Mouse (Mus musculus) heart, adult 9 months (tissue): ENCODE results near the gene Matn1.

Experiments
- DNase-seq, 2 experiments: peaks; one replicate each; pipeline ENCODE4 v3.0.0; 2022; ENCODE audit warnings: low spot score in 2 of 2

Gene Matn1

DNA sequence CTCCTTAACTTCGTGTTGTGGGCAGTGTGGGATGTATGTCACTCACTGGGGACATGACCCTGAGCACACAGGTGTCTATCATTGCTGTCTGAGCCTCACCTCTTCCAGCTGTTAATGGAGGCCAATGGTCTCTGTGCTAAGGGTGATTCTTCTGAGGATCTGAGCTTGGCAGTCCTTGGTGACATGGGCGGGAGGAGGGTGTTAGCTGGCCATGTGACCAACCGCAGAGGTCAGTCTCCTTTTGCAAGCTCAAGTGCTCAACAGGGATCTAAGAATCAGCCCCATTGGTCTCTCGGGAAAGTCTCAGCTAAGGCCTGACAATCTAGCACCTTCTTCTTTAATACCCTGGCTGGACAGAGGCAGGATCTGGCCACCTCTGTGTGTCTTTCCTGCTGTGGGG lies 26.6 kb upstream of the Matn1 start:
- DNase-seq = no peak

DNA sequence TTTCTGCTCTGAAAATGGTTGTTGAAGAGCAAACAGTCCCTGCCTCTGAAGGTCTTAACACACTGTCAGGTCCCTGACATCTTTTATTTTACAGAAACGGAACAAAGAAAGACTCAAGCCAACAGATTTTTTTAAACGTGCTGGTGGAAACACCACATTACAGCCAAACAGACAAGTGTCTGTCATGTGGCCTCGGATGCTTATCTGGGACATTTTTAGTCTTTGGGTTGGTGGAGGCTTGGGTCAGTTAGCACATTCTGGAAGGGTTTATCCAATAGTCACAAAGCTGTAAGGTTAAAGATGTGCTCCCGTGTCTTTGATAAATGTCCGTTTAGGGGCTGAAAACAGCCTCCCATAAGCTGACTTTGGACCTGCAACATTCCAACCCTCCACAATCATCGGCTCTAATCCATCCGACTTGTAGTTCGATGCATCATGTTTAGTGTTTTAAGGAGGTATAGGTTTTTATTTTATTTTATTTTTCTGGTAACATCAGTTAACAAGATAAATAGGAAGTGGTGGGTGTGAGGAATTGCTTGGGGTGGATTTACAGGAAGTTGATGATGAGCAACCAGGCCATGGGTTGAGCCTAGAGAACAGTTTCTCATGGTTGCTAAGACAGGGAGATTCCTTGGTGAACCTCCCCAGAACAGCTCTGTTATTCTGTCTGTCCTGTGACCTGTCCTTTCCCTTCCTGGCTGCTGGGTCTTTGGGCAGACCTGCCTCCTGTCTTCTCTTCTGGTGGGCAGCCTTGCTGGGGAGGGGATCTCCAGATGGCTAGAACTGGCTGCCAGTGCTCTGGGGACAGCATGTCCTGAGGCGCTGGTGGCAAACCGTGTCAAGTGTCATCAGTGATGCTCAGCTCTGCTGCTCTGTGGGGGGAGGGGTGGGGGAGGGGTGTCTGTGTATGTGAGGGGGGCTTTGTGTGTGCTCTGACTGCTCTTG lies 25.1 kb upstream of the Matn1 start:
- DNase-seq = no peak

- no peak for DNase-seq
These were observed 24.3 kb upstream of the Matn1 start for GRCm38 (mm10) chr4:130919750-130920356.

- DNase-seq = no peak
These were observed 23.1 kb upstream of the Matn1 start for GRCm38 (mm10) chr4:130920951-130921693.

GRCm38 (mm10) chr4:130921986-130922385 lies 22.2 kb upstream of the Matn1 start:
- DNase-seq = no peak

- no peak for DNase-seq
These were observed 17.9 kb upstream of the Matn1 start for GRCm38 (mm10) chr4:130926274-130926673.

DNA sequence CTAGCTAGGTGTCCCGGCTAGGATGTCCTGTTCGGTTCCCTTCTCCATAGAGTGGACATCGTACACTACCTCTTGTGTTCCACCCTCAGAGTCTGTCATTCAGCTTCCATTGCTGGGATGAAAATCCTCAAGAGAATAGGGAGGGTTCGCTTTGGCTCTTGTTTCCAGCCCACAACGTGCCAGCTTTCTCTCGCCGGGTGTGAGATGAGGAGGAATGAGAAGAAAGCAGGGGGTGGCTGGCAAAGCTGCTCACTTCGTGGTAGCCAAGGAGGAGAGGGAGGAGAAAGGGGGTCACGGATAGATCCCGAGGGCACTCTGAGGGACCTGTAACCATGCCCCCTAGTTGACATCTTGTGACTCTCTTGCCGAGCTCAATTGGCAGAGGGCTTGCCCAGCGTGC lies 16.4 kb upstream of the Matn1 start:
- no peak for DNase-seq

GRCm38 (mm10) chr4:130942644-130943043 lies 1.5 kb upstream of the Matn1 start:
- DNase-seq = no peak

- DNase-seq = no peak
These were observed 594 bp downstream of the Matn1 start for GRCm38 (mm10) chr4:130944779-130945178.

DNA sequence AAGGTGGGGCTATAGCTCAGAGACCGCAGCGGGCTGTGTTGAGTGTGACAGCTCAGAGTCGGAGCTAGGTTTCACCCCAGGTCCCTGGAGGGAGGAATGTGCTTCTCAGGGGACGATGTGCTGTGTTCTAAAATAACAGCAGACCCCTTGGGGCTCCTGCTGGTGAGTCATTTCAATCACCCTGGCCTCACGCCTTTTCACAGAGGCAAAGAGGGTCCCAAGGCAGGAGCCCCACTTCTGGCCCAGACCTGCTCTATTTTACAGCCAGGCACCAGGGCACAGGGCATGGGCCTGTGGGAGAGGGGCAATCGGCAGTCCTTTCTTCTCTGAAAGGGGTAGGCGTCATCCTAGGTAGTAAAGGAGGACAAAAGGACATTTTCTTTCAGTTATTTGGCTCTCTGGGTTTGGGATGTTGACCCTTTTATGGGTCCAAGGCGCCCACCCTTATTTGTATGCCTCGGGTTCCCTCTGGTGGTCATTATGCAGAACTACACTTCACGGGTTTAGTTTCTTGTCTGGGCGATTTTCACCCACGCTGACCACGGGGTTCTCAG lies 3.0 kb downstream of the Matn1 start:
- DNase-seq = peak in 1 of 2 experiments; percentile 10

DNA sequence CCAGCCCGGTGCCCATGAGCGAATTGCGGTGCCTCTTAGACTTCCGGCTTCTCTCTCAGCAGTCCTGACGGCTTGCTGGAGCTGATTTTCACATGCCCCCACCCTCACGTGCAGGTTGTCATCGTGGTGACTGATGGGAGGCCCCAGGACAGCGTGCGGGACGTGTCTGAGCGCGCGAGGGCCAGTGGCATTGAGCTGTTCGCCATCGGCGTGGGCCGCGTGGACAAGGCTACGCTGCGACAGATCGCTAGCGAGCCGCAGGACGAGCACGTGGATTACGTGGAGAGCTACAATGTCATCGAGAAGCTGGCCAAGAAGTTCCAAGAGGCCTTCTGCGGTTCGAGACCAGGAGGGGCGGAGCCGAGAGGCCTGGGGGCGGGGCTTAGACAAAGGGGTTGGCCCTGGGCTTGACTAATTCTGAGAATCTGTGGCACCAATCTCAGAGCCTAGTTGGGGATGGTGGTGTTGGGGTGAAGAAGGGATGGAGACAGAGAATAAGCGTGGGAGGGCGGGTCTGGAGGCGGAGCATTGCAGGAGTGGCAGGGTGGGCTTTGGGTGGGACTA lies 5.7 kb downstream of the Matn1 start:
- DNase-seq = no peak

- DNase-seq = no peak
These were observed 8.3 kb downstream of the Matn1 start for GRCm38 (mm10) chr4:130952531-130952930.

- no peak for DNase-seq
These were observed 13.0 kb downstream of the Matn1 start for GRCm38 (mm10) chr4:130957156-130957555.

GRCm38 (mm10) chr4:130958812-130959211 lies 14.6 kb downstream of the Matn1 start:
- no peak for DNase-seq

DNA sequence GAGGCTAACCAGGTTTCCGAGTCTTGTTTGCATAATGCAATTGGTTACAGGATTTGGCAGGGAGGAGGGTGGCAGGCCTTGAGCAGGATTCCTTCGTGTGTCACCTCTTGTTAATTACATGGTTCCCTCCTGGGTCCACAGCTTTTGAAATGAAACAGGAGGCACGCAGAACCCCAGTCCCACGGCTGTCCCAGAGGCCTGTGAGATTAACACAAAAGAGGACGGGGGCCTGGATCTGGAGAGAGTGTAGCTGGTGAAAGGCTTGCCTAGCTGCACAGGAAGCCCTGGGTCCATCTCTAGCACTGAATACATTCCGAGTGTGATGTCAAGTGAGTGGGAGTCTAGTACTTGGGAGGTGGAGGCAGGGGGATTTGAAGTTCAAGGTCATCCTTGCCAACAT lies 15.5 kb downstream of the Matn1 start:
- no peak for DNase-seq

DNA sequence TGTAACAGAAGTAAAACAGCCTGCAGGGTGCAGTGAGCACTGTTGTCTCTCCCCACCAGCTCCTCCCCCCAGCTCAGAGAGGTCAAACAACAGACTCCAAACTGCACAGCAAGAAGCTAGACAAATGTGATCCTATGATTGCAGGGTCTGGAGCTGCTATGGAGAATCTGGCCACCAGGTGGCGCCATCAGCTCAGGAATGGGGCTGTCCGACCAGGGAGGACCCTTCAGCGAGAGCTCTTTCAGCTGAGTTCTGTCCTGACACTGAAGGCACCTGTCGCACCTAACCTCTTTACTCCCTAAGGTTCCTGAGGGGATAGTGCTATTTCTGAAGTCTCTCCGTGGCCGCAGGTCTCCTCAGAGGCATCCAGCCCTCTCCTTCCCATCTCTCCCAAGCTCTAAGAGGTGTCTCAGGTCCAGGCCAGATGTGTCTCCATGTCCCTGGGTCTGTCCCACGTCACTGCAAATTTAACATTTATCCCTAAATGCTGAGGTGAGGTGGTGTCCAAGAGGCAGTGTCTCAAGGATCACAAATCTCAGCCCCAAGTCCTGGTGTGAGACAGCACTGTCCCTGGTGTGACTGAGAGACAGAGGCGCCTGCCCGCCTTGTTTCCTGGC lies 16.0 kb downstream of the Matn1 start:
- peak; percentile 47 to 75 for DNase-seq

GRCm38 (mm10) chr4:130971278-130971677 lies 27.1 kb downstream of the Matn1 start:
- no peak for DNase-seq

GRCm38 (mm10) chr4:130972421-130972829 lies 28.2 kb downstream of the Matn1 start:
- DNase-seq = peak; percentile 62 to 77

DNA sequence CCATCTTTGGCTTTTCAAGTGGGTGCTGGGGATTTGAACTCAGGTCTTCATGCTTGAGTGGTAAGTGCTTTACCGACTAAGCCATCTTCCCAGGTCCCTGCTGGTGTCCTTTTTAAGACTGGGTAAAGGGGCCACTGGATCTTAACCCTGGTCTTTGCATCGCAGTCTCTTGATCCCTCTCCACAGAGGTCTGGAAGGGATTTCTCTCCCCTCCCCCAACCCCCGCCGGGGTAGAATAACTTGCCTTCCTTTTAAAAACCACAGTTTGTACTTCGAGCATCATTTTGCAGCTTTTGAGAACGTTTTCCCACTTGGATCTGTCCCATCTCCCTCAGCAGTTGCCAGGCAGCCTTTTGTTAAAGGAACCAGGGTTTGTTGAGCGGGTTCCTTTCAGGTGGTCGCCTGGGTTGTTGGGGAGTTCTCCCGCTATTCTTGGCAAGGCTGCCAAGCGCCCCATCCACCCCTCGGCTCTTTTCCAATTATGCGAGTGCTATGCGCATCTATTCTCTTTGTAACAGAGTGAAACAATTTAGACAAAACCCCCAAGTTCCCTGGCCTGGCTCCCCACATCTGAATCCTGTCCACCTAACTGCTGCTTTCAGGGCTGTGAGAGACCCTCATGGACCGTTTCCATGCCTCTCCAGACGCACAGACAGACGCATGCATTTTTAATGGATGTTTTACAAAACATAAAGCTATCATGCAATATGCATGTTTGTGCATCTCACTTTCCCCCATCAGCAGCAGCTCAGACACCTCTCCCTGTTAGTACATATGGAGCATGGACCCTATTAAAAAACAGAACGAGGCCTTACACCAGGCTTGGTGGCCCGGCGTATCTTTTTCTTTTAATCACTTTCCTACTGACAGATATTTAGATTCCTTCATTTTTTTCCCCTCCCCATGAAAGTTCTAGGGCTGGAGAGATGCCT lies 29.4 kb downstream of the Matn1 start:
- no peak for DNase-seq

DNA sequence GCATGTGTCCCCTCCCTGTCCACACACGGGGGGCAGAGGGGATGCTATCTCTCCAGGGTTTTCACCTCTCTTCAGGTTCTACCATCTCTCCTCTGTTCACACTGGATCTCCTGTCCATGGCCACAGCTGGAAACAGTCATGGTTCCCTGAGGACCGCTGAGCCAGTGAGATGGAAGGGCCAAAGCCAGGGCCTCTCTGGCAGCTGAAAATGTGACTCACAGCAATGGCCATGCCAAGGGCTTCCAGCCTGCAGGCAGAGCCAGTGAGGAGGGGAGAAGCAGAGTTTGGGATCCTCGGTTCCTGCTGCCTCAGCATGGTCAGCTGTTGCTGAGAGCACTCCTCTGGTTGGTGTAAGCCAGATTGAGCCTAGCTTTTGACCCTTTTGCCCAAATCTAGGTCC lies 34.8 kb downstream of the Matn1 start:
- peak; percentile 36 to 49 for DNase-seq
